Mouse (Mus musculus): ENCODE data around the gene Adgrg3.
A peak's percentile ranks its signal among the peaks of the same experiment; 100 is the strongest.

The Adgrg3 gene

GRCm38 (mm10) chr8:95081650-95082049 lies 64.2 kb downstream of the Adgrg3 start:
- no peak for DNase-seq

- DNase-seq = no peak
Observed at GRCm38 (mm10) chr8:95084261-95084660, 66.8 kb downstream of the Adgrg3 start.

- no peak for DNase-seq
Observed at GRCm38 (mm10) chr8:95084744-95085431, 67.4 kb downstream of the Adgrg3 start.

GRCm38 (mm10) chr8:95085432-95086141 lies 68.1 kb downstream of the Adgrg3 start:
- DNase-seq = no peak

GRCm38 (mm10) chr8:95093574-95093973 lies 76.1 kb downstream of the Adgrg3 start:
- DNase-seq = peak; percentile 61

All from kidney, postnatal 10 days (tissue).